Mouse (Mus musculus) adipose tissue, adult 10 weeks (tissue): ENCODE data around the gene Mael. TPM values are rescaled to one million over a fixed set of nuclear protein-coding genes. Genes with fewer than 3 reads are reported as not detected.

Experiments
- polyA plus RNA-seq: library from polyadenylated mRNA; stranded (reverse); fragments of 350-450 nt; fragmentation: Illumina TruSeq; extraction: RNeasy Lipid Tissue Mini Kit (QIAGEN cat#74804); gene quantifications from one replicate; pipeline ENCODE4 v1.2.3, GENCODE M21; 2014; ENCODE audit warnings: low read depth, low replicate concordance

Gene Mael
- 19.1 TPM for polyA plus RNA-seq

DNA sequence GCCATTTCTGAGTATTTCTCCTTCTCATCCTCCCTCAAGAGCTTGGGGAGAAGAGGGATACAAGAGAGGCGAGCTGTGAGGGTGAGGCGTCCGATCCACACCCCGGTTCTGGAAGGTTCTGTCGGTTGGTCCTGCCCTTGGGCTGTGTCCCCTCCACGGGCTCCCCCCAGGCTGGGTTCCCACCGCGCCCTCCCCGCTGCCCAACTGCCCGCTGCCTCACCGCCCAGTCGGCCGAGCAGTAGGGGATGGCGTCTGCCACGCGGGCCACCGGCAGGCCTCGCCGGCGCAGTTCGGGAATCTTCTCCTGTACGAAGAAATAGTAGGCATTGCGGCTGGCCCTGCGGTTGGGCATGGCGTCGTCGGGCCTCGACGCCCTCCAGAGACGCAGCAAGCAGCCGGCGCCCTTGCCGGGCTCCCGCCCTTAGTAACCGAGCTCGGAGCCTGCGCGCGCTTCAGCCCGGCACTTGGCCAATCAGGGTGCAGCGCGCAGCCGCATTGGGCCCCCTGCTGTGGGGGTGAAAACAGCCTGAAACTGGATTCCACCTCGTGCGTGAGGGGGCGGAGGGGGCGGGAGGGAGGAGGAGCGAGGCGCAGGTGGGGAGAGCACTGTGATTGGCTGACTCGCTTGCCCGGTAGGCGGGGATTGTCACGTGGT is at the start of gene Mael:
Gene Mael (minus strand): TSS at position 433 of the 655 bp plus-strand sequence.

DNA sequence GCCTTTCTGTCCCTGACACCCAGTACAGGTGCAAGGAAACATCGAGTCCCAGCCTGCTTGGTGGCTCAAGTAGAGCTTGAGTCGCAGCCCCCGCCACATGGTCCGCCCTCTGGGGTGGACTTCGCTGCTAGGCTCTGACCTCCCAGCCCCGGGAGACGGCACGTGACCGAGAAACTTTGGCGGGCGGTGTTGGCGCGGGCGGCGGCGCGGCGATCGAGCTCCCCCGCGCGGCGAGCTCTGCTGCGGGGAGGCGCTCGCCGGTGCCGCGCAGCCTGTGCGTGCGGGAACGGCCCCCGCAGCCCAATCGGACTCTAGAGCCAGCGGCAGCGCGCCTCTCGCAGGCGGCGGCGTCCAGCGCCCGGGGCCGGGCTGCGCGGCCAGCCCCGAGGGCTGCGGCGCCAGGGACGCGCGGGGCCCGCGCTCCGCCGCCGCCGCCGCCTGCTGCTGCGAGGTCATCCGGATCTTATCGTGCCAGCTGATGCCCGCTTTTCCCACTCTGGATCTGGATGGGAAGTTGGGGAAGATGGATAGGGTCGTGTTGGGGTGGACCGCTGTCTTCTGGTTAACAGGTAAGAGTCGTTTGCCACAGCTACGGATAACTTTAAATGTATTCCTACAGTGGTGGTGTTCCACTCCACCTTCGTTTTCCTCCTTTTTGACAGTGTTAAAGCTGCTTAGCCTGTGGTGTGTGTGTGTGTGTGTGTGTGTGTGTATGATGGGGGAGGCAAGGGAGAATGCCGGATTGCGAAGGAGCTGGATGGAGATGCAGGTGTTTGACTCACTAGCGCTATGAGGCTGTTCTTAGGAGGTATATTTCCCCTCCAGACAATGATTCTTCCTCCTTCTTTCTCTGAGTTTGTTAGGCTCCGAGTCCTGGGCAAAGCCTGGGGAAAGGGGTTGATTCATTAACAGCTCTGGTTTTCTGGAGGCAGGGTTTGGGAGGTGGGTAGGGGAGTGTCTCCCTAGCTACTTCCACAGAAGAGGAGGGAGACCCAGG is 15.6 kb upstream of the Mael start, which contains the start of gene Ildr2:
Gene Ildr2 (plus strand): TSS at position 242 of the 997 bp plus-strand sequence.

Other genes starting within 250 kb of the Mael start
- 3.7 TPM for gene Pou2f1, start 236.1 kb downstream of the Mael start, polyA plus RNA-seq
- 1.0 TPM for gene Dusp27, start 110.8 kb downstream of the Mael start, polyA plus RNA-seq
- 2.0 TPM for gene Gpa33, start 108.5 kb downstream of the Mael start, polyA plus RNA-seq
- 11.8 TPM for gene Ildr2, start 15.4 kb upstream of the Mael start, polyA plus RNA-seq
- 18.7 TPM for gene Tada1, start 140.3 kb upstream of the Mael start, polyA plus RNA-seq
- 17.6 TPM for gene Pogk, start 171.1 kb upstream of the Mael start, polyA plus RNA-seq